Mouse (Mus musculus) CH12.LX (cell line): ENCODE data around the gene Abcb10.

ENCODE experiments used
- CTCF ChIP-seq, 2 experiments: IDR thresholded peaks in 1 of 2; conservative IDR thresholded peaks in 1 of 2; 2 replicates each; pipeline ENCODE4 v1.5.1; 2011 to 2012; ENCODE audit warnings: low read depth in 2 of 2, low read length in 2 of 2, improper control_type of control experiment in 1 of 2, inconsistent platforms in 1 of 2, mild to moderate bottlenecking in 1 of 2, moderate library complexity in 1 of 2
- EP300 ChIP-seq: IDR thresholded peaks from 2 replicates; pipeline ENCODE4 v1.6.1; 2011; ENCODE audit warnings: low read length, improper control_type of control experiment
- ZMIZ1 ChIP-seq: IDR thresholded peaks from 2 replicates; pipeline ENCODE4 v1.6.1; 2012; ENCODE audit warnings: low read depth, mild to moderate bottlenecking, inconsistent platforms, low read length, improper control_type of control experiment

- no peak for TF ChIP-seq CTCF (conservative IDR thresholded peaks at IDR 0.05 in 1 of 2, IDR thresholded peaks at IDR 0.05 in 1 of 2; ENCODE audit: low read depth in 2 of 2, low read length in 2 of 2)
- no peak for TF ChIP-seq ZMIZ1
- no peak for TF ChIP-seq EP300
These were observed 80.3 kb downstream of the Abcb10 start for GRCm38 (mm10) chr8:123902653-123903052.
